Mouse (Mus musculus) effector memory CD4-positive, alpha-beta T cell, adult 5 months (primary cell): Measurements from ENCODE around the gene Sap30. TPM values are rescaled to one million over a fixed set of nuclear protein-coding genes. Genes with fewer than 3 reads are reported as not detected.

ENCODE experiments used
- polyA plus RNA-seq: library from polyadenylated mRNA; unstranded; fragments of 100-300 nt; shearing (Covaris generic); gene quantifications from one replicate; pipeline ENCODE4 v1.2.1, GENCODE M21; 2017

The Sap30 gene
- polyA plus RNA-seq = 30.2 TPM

DNA sequence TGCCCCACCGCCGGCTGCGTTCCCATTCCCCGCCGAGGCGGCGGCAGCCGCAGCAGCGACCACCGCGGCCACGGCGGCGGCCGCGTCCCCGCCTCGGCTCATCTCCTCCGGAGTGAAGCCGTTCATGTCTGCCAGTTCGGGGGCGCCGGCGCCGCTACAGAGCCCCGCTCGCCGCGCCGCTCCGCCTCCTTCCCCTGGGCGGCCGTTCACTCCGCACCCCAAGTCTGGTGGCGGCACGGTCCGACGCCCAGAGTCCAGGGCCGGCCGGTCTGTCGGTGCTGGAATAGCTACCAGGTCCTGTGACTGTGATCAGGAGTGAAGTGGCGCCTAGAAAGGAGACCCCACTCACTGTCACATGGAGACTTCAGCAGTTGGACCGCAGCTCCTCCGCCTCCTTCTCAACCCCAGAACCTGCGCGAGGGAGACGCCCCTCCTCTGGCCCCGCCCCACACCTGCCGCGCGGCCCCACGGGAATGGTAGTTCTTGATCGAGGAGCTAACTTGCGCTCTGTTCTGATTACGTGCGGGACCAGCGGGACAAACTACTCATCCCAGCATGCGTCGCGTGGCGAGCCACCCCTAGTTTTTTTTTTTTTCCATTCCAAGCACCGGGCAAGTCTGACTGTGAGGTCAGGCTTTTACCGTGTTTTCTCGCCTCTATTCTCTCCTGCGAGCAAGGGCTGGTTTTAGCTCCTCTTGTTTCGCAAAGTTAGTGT is at the start of gene Sap30:
Sap30 (minus strand) TSS at position 420 of the 715 bp plus-strand sequence.

DNA sequence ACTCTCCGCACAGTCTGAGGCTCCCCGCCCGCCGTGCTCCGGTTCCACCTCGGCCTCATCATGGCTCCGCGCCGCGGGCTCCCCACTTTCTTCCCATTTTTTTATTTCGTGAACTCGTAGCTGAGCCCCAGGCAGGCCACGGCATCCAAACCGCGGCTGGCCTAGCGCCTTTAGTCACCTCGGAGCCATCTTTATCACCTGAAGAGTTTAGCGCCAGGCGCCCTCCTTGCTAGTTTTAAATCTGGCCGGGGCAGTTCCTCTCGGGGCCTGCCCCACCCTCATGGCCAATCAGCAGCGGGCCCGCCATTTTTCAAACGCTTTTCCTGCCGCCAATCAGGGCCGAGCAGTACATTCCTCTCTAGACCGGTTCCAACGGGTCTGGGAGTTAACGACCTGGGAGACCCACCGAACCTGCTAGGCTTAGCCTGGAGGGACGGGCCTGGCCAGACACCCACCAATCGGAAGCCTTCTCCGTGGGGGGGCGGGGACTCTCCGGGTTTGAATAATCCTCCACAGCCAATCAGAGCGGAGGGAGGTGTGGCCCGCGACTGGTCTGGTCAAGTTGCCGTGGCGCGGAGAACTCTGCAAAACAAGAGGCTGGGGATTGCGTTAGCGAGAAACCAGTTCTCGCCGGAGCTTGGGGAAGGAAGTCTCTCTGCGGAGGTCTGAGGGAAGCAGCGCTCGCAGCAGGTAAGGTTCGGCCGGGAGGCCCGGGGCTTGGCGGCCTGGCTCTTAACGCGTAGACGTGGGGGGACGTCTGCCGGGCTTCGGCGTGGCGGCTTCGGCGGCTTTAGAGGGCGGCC is 23.9 kb upstream of the Sap30 start, which contains the start of gene Hmgb2:
Hmgb2 (plus strand) TSS at position 592 of the 803 bp plus-strand sequence.

DNA sequence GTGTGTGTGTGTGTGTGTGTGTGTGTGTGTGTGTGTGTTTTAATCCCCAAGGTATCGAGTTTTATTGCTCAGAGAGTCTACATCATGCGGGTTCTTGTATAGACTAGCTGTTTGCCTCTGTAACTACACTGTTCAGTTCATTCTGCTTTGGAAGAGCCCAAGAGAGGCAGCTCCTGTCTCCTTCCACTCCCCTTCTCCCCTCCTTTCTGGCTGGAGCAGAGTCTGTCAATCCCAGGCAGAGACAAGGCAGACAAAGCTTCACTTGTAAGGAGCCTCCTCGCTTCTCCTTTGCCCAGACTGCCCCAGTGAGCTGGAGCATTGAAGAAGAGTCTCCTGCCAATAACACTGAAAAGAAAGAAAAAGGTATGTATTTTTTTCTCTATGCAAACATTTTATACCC is 31.9 kb downstream of the Sap30 start, which contains the start of gene Scrg1:
Scrg1 (plus strand) TSS at position 159 of the 400 bp plus-strand sequence.

Other genes with a start within 250 kb of the Sap30 start
- gene Hand2, start 166.9 kb downstream of the Sap30 start, polyA plus RNA-seq = not detected
- not detected for gene Scrg1, start 31.9 kb downstream of the Sap30 start, polyA plus RNA-seq
- 146 TPM for gene Hmgb2, start 24.0 kb upstream of the Sap30 start, polyA plus RNA-seq
- gene Galnt7, start 165.2 kb upstream of the Sap30 start, polyA plus RNA-seq = 41.4 TPM